Mouse (Mus musculus): ENCODE results near the gene AC124108.1.

DNA sequence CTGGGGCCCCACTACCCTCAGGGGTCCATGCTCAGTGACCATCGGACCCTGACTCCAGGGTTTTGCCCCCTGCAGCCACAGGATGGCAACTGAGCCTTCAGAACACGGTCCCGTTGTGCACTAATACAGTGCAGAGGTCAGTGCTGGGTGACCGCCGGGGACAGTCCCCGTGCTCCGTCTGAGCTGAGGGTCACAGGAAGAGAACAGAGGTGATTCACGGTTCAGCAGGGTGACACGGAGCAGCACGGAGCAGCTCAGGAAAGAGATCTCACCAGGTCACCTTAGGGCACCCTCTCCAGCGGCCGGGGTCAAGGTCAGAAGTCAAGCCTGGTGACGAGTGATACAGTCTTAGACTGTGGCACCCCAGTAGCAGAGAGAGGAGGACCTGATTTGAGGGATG, 49.5 kb upstream of the AC124108.1 start:
- TF ChIP-seq FOSL1 (IDR thresholded peaks at IDR 0.05; ENCODE audit: insufficient read depth, low read length, poor library complexity, severe bottlenecking) (no peak), CTCF (IDR thresholded peaks at IDR 0.05; ENCODE audit: control insufficient read depth, insufficient read depth, insufficient read length) (no peak), USF1 (IDR thresholded peaks at IDR 0.05; ENCODE audit: low read depth) (no peak), MYOD1 (IDR thresholded peaks at IDR 0.05; ENCODE audit: control insufficient read depth, insufficient read length, low read depth) (no peak), MAX (IDR thresholded peaks at IDR 0.05) (no peak)

Data from C2C12 (cell line).